Mouse (Mus musculus) CD4-positive, CD25-positive, alpha-beta regulatory T cell, adult 2 months (primary cell): ENCODE measurements around the gene Fgf3.
A peak's percentile ranks its signal among the peaks of the same experiment; 100 is the strongest.

Experiments used
- DNase-seq: peaks from one replicate; pipeline ENCODE4 v3.0.0-alpha.2; 2012; ENCODE audit warnings: low read depth, low spot score

Gene Fgf3

DNA sequence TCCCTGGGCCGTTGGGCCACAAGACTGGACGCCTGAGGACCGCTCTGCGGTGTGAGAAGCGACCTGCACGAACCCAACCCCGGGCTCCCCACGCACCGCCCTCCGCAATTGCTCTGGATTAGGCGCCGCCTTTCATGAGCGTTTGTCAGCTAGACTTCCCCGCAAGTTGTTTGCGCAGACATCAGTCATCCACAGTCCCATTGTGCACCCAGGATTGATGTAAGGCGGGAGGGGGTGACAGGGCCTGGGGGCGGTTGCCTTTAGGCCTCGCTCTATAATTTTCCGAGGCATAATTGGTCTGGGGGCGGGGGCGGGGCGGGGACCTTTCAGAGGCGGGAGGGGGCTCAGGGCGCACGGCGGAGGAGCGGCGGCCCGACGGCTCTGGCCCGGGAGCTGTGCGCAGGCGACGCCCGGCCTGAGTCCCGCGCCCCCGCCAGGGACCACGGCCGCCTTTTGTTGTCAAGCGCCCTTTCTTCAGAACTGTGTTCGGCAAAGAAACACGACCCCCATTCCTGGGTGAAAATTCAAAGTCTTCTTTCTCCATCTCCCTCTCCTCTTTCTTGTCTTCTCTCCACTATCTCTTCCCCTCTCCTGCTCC, at the start of gene Fgf3:
TSS of gene Fgf3 (plus strand) at position 193 of the 598 bp plus-strand sequence.
- no peak for DNase-seq

DNA sequence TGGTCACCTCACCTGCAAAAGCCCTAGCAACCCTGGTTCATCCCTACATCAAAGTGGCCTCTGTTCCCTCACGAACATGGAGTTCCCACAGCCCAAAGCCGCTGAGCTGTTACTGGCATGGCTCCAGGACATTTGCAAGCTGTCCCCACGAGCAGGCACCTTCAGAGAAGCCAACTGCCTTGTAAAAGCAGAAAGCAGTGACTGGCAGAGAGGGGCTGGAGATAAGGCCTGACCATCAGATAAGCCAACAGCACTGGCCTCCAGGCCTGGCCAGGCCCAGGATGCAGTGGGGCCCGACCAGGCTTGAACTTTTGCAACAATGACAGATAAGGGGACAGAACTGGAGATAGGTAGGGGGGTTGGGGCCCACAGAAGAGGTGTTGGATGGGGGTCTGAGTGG, 49.3 kb upstream of the Fgf3 start:
- no peak for DNase-seq

DNA sequence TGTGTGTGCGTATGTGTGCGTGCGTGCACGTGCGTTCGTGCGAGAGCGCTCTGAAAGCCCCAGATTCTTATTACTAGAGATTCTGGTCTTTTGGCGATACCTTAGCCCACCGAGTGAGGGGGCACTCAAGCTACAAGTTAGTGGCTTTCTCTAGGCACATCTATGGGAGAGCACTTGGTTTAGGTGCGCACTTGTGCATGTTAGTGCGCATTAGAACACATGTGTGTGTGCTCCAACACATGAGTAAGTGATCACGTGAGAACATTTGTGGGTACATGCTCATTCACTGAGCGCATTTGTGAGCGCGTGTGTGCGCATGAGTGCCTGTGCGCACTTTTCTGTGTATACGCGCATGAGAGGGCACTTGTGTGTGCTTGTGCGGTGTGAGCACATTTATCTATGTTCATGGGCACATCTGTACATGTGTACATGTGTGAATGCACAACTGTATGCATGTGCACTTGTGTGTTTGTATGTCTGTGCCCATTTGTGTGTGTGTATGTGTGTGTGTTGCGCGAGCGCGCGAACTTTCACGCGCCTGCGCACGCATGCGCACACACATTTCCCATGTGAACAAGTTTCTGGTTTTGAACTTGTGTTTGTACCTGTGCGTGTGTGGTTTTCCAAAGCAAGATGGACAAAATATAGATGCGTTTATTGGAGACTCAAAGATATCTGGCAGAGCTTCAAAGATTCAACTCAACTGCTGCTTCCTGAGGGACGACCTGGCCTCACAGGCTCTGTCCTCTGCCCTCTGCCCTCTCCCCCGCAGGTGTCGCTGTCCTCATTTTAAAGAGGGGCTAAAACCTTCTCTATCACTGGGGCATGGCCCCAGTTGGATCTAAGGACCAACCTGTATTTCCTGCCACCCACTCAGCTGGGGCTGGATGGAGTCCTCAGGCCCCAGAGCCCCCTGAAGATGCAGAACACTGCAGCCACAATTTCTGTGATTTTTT, 48.0 kb upstream of the Fgf3 start:
- no peak for DNase-seq

DNA sequence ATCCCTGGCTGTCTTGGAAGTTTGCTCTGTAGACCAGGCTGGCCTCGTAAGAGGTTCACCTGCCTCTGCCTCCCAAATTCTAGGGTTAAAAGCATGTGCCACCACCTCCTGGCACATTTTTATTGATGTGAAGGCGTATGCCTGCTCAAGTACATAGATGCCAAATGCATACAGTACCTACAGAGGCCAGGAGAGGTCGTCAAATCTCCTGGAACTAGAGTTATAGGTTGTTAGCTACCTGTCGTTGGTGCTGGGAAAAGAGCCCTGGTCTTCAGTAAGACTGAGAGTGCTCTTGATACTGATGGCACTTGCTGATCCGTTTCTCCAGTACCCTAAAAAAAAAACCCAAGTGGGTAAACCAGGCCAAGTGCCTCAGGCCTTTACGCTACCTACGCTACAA, 46.5 kb upstream of the Fgf3 start:
- DNase-seq, result no peak

DNA sequence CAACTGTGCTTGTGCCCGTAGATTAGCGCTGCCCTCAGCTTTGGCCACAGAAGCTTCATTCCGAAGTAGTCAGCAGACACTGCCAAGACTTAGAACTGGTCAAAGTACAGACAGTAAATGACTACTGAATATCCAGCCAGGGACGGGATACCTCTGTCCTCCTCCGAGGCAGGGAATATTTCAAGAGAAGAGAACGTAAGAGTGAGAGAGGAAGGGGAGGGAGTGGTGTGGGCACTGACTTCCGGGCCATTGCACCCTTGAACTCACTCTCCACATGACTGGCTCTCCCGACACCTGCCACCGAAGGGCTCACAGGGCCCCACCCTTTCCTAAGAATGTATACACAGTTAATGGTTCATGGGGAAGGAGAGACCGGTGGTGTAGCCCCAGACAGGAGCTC, 44.6 kb upstream of the Fgf3 start:
- DNase-seq, result no peak

DNA sequence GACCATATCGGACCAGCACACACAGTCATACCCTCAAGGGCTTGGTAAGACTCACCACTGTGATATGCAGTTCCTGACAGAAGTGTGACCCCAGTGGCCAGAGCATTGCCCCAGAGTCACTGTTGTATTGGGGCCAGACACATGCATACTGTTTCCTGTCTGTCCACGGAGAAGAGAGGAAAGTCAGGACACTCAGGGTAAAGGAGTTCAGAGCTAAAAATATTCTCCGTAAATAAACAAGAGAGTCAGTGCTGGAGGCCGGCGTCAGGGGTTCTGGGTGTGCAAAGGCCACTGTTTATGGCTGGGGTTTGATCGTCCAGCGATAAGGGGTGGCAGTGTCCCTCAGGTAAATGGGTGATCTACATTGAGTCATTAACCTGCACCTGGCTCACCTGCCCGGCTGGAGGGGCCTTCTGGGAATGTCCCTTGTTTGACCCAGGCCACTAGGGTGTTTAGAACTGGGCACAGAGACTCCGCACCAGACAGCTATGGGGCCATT, 41.9 kb upstream of the Fgf3 start:
- DNase-seq, result no peak

DNA sequence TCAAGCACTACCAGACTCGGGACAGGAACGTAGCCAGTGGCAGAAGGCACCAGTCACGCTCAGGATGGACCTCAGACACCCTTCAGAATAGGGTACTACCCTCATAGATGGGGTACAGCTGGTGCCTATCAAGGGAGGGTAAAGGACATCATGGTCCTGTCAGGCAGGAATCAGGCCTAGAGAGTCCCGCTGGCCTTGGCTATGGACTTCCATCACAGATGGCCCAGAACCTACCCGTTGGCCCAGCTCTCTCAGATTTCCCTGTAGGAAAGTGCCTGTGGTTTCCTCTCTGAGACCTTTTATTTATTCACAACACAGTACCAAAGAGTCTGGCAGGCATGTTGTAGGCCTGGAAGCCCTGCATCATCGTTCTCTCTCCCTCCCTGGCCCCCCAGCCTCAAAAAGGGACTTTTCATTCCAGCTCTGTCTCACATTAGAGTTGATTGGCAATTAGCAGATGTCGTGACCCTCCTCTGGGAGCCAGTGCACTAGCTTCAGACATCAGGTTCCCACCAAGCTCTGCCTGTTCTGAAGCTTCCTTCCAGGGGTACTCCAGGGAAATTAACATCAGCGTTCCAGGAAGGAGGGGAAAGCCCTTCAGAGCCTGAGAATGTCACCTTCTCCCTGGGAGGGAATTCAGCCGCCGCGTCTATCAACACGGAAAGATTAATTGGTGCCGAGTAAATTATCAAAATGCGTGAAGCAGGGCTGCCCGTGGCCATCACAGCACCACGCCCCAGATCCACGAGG, 40.7 kb upstream of the Fgf3 start:
- DNase-seq, result no peak

DNA sequence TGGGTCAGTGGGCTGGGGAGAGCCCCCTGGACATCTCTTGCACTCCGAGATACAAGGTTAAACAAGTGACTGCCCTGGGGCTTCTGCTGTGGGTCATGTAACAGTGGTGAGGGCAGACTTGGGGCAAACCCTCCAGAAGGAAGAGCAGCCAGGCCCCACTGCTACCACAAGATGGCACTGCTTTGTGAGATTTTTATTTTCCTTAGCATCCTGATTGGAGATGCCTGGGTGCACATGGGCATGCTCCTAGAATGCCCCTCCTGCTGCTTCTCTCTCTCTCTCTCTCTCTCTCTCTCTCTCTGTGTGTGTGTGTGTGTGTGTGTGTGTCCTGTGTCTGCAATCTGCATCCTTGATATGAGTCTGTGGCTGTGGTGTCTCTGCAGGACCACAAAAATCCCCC, 39.4 kb upstream of the Fgf3 start:
- DNase-seq, result peak; percentile 4

DNA sequence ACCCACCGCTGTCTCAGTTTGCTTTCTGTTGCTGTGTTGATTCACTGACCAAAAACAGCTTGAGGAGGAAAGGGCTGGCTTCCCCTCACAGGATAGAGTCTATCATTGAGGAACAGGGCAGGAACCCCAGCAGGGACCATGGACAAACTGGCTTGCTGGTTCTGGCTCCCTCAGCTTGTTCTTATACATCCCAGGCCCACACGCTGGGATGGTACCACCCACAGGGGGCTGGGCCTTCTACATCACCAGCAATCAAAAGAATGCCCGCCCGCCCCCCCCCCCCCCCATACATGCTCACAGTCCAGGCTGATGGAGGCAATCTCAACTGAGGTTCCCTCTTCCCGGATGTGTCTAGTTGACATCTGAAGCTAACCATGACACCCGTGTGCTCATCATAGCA, 30.8 kb upstream of the Fgf3 start:
- DNase-seq, result no peak

DNA sequence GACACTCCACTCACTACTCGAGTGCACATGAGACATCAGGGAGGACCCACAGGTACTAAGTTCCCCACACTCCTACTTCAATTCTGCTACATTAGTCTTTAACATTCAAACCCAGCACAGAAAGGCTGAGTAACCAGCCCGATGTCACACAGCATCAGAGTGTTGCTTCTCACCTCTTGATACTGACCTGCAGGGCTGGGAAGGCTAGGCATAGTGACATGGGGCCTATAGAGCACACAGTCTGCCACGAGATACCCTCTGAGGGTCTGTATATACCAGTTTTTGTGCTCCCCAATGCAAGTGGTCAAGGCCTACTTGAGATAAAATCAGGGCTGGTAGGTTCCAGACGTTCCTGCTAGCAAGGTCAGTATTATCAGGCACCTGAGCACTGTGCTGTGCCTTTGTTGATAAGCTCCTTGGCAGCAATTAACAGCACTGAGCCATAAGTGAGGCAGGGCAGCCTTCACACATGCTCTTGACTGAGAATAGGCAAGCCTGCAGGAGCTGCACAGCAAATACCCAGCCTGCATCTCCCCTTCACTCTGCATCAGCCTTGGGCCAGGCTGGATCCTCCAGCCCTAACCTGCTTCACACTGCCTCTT, 29.8 kb upstream of the Fgf3 start:
- DNase-seq, result no peak

DNA sequence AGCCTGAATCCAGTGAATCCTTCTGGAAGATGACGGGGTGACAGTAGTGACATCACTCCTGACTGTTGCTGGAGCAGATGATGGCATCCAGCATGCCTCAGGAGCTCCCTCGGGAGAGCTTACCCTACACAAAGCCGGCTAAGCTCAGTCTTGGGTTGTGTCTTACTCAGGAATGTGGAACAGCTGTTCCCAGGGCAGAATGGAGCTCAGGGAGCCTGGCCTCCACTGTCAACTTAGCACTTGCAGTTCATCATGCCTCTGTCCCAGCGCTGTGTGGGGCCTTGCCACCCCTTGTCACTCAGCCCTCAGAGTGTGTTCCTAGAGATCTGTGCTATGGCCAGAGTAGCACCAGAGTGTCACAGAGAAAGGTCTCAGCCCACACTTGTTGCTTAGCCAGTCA, 26.4 kb upstream of the Fgf3 start:
- no peak for DNase-seq

DNA sequence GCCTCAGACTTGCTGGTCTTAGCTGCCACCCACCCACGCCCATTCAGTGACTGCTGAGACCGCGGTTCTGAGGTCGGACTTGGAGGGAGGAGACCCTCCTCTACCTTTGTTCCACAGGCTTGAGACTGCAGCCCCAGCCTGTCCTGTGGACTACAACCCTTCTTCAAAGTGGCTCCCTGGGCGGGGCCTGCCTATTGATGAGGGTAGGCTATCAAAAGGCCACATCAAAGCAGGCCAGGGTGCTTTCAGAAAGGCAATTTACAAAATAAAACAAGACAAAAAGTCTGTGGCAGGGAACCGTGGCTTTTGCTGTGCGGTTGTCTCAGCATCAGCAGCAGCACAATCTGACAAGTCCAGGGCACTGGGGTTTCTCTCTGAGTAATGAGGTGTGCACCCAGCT, 16.0 kb upstream of the Fgf3 start:
- DNase-seq, result no peak

DNA sequence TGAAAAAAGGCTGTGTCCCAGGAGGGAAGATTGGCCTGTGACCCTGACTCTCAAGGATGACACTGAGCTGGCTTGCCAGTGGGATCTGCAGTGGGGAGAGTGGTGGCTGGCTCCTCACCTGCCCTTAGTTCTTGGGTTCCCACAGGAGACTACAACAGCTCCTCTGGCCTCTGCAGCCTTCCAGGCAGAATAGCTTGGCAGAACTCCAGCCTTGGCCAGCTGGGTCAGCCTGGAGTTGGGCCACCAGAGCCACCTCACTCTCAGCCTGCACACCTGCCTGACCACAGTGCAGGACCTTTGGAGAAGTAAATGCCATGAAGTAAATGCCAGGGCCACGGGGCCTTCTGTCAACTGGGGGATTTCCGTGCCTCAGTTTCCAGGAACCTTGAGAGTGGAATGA, 13.9 kb upstream of the Fgf3 start:
- no peak for DNase-seq

DNA sequence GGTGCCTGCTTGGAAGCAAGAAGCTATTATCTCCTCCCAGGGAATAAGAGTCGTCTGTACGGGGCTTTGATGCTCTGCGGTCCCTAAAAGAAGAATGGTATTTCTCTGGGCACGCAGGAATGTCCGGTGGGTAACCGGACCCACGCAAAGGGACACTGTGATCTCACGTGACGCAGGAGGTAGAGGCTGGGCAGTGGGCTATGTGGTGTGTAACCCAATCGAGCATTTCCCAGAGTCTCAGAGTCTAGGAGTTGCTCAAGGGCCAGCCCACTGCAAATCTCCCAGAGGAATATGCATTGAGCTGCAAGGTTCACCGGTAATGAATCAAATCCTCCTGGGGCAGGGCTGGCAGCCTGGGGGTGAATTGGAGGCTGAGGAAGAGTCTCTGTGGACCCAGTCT, 9.5 kb upstream of the Fgf3 start:
- DNase-seq, result no peak

DNA sequence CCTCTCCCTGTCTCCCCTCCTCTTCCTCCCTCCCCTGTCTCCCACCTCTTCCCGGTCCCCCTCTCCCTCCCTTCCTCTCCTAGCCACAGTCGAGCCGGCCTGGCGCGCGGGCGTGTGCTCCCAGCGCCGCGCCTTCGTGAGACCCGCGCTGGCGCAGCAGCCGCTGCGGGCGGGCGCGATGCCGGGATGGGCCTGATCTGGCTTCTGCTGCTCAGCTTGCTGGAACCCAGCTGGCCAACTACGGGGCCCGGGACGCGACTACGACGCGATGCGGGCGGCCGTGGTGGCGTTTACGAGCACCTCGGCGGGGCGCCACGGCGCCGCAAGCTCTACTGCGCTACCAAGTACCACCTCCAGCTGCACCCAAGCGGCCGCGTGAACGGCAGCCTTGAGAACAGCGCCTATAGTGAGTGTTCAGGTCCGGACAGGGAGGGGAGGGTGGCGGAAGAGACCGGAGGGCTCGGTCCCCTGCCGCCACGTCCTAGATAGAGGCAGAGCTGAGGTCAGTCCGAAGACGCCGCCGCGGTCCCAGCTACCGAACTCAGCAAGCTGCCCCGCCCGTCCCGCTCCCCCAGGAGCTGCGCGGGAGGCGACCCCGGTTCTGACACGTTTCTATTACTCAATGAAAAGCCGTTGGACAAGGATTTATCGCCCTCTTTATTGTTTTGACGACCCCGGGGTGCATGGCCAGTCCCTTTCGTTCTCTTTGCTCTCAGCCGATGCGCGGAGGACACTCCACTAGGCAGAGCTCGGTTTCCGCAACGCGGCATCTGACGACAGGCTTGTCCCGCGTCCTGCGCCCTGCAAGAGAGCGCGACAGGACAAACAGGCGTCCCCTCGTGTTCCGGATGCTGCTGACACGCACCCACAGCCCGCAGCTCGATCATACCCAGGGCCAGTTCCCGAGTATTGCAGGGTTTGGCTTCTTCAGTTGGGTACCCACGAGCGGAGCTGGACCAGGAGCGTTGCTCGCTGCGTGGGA, 930 bp downstream of the Fgf3 start:
- DNase-seq, result no peak

DNA sequence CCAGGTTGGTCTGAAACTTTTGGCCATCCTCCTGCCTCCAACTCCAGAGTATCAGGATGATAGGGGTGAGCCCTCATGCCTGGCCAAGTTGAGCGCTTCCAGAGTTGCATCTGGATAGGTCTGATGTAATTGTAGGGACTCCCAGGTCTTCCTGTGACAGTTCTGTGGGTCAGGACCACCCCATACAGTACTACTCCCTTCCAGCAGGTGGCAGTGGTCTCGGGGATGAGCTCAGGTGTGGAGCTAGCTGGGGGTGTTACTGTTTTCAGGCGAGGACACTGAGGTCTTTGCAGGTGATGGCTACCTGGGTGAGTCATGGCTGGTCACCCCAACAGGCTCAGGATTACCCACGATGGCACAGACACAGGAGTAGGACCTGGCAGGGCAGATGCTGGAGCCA, 8.3 kb downstream of the Fgf3 start:
- peak; percentile 57 for DNase-seq

DNA sequence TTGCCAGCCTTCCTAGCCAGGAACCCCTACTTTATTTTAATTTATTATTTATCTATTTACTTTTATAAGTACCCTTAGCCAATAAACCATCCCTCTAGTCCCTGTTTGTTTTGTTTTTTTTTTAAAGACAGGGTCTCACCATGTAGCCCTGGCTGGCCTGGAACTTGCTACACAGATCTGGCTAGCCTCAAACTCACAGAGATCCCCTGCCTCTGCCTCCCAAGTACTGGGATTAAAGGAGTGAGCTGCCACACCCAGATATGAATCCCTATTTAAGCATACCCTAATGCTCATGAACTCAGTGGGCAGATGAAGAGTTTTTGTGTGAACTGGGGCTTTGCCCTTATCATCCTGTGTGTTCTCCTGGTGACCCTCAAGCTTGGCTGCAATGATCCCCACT, 9.2 kb downstream of the Fgf3 start, which contains the start of gene Fgf4:
TSS of gene Fgf4 (plus strand) at position 301 of the 400 bp plus-strand sequence.
- no peak for DNase-seq

DNA sequence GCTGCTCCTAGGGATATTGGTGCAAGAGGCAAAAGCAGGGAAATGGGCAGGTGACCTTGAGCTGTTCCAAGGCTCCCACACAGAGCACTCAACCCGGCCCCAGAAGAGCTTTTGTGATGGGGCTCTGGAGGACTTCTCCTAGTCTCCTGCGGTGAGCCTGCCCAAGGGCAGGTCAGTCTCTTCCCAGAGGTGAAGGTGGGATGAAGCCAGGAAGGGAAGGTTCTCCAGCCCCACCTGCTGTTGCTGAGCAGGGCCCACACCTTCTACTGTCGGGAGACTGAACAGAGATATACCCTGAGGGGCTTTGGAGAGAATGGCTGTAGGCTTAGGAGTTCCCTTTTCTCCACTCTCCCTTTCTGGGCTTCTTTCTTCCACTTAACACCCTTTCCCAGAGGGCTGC, 13.4 kb downstream of the Fgf3 start:
- DNase-seq, result no peak

DNA sequence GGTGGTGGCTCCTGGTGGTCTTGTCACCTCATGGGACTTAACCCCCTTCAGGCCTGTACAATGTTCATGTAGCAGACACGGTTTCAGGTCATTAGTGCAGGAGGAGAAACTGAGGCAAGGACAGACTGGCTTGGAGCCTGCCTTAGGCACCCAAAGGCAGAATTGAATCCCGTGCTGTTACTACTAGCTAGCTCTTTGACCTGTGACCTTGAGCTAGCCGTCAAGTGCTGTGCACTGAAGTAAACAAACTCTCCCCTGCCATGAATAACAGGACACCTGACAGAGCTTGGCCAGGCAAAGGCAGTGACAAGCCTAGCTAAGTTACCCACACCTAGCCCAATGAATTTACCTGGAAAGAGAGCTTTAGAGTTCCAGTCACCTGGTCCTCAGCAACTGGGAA, 17.1 kb downstream of the Fgf3 start:
- DNase-seq, result no peak

DNA sequence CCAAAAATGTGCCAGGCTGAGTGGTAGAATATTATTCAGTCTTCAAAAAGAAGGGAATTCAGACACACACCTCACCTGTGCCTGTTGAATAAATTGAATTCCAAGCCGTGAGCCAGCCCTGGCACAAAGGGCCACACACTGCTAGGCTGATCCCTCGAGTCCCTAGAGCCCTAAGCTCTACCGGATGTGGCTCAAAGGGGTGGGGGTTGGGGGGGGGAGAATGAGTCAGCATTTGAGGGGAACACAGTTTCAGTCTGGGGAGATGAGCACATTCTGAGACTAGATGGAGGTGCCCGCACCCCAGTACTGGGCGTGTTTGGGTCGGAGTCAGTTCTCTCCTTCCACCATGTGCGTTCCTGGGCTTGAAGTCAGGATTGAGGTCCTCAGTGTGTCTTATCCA, 19.3 kb downstream of the Fgf3 start:
- no peak for DNase-seq
